8 mouse cellular contexts compared by ENCODE assay signal in genomic region chr17:28217721-28218649, GRCm38 (mm10). TPM values are rescaled to one million over a fixed set of nuclear protein-coding genes. Genes with fewer than 3 reads are reported as not detected.
DNase-seq lines count a peak whose midpoint lies in the region; ATAC-seq and TF ChIP-seq lines count a peak whose summit lies in the region.

No protein-coding gene starts in this region.

- no peak for TF ChIP-seq EP300 in heart, postnatal 0 days (IDR thresholded peaks at IDR 0.05; ENCODE audit: low read depth)

- H3K4me1 ChIP-seq in forebrain, embryonic 12.5 days = peaks cover 7% of the 10 kb centered on the region
- no peaks in the 10 kb centered on the region for H3K4me1 ChIP-seq in forebrain, postnatal 0 days (ENCODE audit: insufficient read depth)
- H3K4me1 ChIP-seq in heart, postnatal 0 days (ENCODE audit: control insufficient read depth, insufficient read depth) = 0 out of 2 replicates have a peak, but pooled peaks cover under 1% of the 10 kb centered on the region

- H3K9ac ChIP-seq in forebrain, embryonic 12.5 days = peak overlapping the region; percentile 17; the same call in 1 of the 2 replicates
- no peak overlapping the region for H3K9ac ChIP-seq in forebrain, postnatal 0 days
- H3K9ac ChIP-seq in heart, postnatal 0 days (replicated peaks; ENCODE audit: low read depth, low read length) = no peak overlapping the region

- no peak for DNase-seq in forebrain, postnatal 0 days
- DNase-seq in MEL-GATA-1-ER (ENCODE audit: extremely low read depth, low read depth) = peak; percentile 89
- no peak for DNase-seq in heart, postnatal 0 days (ENCODE audit: low spot score)
- peak; percentile 80 for DNase-seq in lung, postnatal 36 days
- peak; percentile 69 for DNase-seq in splenic B cell, adult 2 months (ENCODE audit: low read depth, low spot score)
- DNase-seq in right cerebral cortex, postnatal 4 days = no peak
- DNase-seq in ovary, postnatal 14 days (ENCODE audit: low spot score) = no peak

- 25% methylated on average over 23 of the region's 23 CpGs for WGBS in forebrain, embryonic 12.5 days
- 30% methylated on average over 23 of the region's 23 CpGs for WGBS in forebrain, postnatal 0 days
- WGBS in heart, postnatal 0 days = 20% methylated on average over 23 of the region's 23 CpGs

- TF ChIP-seq CTCF in forebrain, postnatal 0 days (IDR thresholded peaks at IDR 0.05; ENCODE audit: low read depth) = no peak
- no peak for TF ChIP-seq CTCF in heart, postnatal 0 days (IDR thresholded peaks at IDR 0.05; ENCODE audit: low read depth)

- H3K27ac ChIP-seq in forebrain, embryonic 12.5 days = peak overlapping the region; percentile 25; the same call in 1 of the 2 replicates
- H3K27ac ChIP-seq in forebrain, postnatal 0 days (ENCODE audit: low read depth, low read length) = no peak overlapping the region; the same call in 1 of the 2 replicates
- H3K27ac ChIP-seq in heart, postnatal 0 days (ENCODE audit: low read depth) = peak overlapping the region; percentile 72

- no peaks in the 10 kb centered on the region for H3K9me3 ChIP-seq in forebrain, embryonic 12.5 days
- no peaks in the 10 kb centered on the region for H3K9me3 ChIP-seq in forebrain, postnatal 0 days (ENCODE audit: low read length)
- no peaks in the 10 kb centered on the region for H3K9me3 ChIP-seq in heart, postnatal 0 days (replicated peaks; ENCODE audit: control insufficient read depth, low read length)

- H3K4me2 ChIP-seq in forebrain, embryonic 12.5 days = peak overlapping the region; percentile 6; the same call in 1 of the 2 replicates
- H3K4me2 ChIP-seq in forebrain, postnatal 0 days (ENCODE audit: low read depth) = no peak overlapping the region
- peak overlapping the region; percentile 29; the same call in 1 of the 2 replicates for H3K4me2 ChIP-seq in heart, postnatal 0 days (ENCODE audit: low read depth, low read length)

- no peak overlapping the region for H3K4me3 ChIP-seq in forebrain, embryonic 12.5 days (replicated peaks)
- H3K4me3 ChIP-seq in forebrain, postnatal 0 days (ENCODE audit: low read depth, low read length) = no peak overlapping the region
- H3K4me3 ChIP-seq in heart, postnatal 0 days (ENCODE audit: low read depth, low read length) = peak overlapping the region; percentile 3; the same call in 1 of the 2 replicates

- peaks cover 4% of the 10 kb centered on the region; the same call in 1 of the 2 replicates for H3K27me3 ChIP-seq in forebrain, embryonic 12.5 days
- no peaks in the 10 kb centered on the region for H3K27me3 ChIP-seq in forebrain, postnatal 0 days (ENCODE audit: insufficient read depth, low read length)
- H3K27me3 ChIP-seq in heart, postnatal 0 days (ENCODE audit: control insufficient read depth, insufficient read depth, low read length) = 0 out of 2 replicates have a peak, but pooled peaks cover 3% of the 10 kb centered on the region
- H3K27me3 ChIP-seq in splenic B cell, adult 2 months (ENCODE audit: control insufficient read depth, insufficient read depth, low read length, poor library complexity, severe bottlenecking) = no peaks in the 10 kb centered on the region

- no peak for ATAC-seq in forebrain, embryonic 12.5 days (ENCODE audit: low FRiP score)
- ATAC-seq in forebrain, postnatal 0 days = no peak
- peak; percentile 44; the same call in 1 of the 2 replicates for ATAC-seq in heart, postnatal 0 days (ENCODE audit: insufficient read depth, low read depth)

- no peaks in the 10 kb centered on the region for H3K36me3 ChIP-seq in forebrain, embryonic 12.5 days (replicated peaks)
- H3K36me3 ChIP-seq in forebrain, postnatal 0 days (ENCODE audit: insufficient read depth) = no peaks in the 10 kb centered on the region
- no peaks in the 10 kb centered on the region for H3K36me3 ChIP-seq in heart, postnatal 0 days (replicated peaks; ENCODE audit: control insufficient read depth, insufficient read depth, low read length)
- H3K36me3 ChIP-seq in splenic B cell, adult 2 months (ENCODE audit: control insufficient read depth, insufficient read depth, low read length, poor library complexity, severe bottlenecking) = peaks cover 8% of the 10 kb centered on the region

RNA-seq across cellular contexts. Expression of gene Def6, which starts 10.4 kb away (rescaled TPM):
- 2.8 and 4.4 TPM in 2 replicates for polyA plus RNA-seq in forebrain, embryonic 12.5 days (2016; fragmentation: Nextera tagmentation; extraction: Ambion mirVana)
- total RNA-seq in forebrain, postnatal 0 days (2014; rRNA removed) = 5.2 and 6.8 TPM in 2 replicates
- polyA plus RNA-seq in forebrain, postnatal 0 days (2015; fragmentation: Nextera tagmentation; extraction: Ambion mirVana) = 6.8 and 8.5 TPM in 2 replicates
- total RNA-seq in heart, postnatal 0 days (2014; rRNA removed; ENCODE audit: low replicate concordance) = 3.5 and 5.8 TPM in 2 replicates
- 2.5 and 2.8 TPM in 2 replicates for polyA plus RNA-seq in heart, postnatal 0 days (2015; fragmentation: Nextera tagmentation; extraction: Ambion mirVana)

RNA-seq across cellular contexts. Expression of gene Ppard, which starts 14.5 kb away (rescaled TPM):
- polyA plus RNA-seq in forebrain, embryonic 12.5 days (2016; fragmentation: Nextera tagmentation; extraction: Ambion mirVana) = 1.4 and 1.6 TPM in 2 replicates
- 5.4 and 7.9 TPM in 2 replicates for total RNA-seq in forebrain, postnatal 0 days (2014; rRNA removed)
- polyA plus RNA-seq in forebrain, postnatal 0 days (2015; fragmentation: Nextera tagmentation; extraction: Ambion mirVana) = 0.92 and 1.3 TPM in 2 replicates
- 6.6 and 23.1 TPM in 2 replicates for total RNA-seq in heart, postnatal 0 days (2014; rRNA removed; ENCODE audit: low replicate concordance)
- polyA plus RNA-seq in heart, postnatal 0 days (2015; fragmentation: Nextera tagmentation; extraction: Ambion mirVana) = 0.99 and 1.4 TPM in 2 replicates

RNA-seq across cellular contexts. Expression of gene Zfp523, which starts 41.1 kb away (rescaled TPM):
- 43.6 and 44.7 TPM in 2 replicates for polyA plus RNA-seq in forebrain, embryonic 12.5 days (2016; fragmentation: Nextera tagmentation; extraction: Ambion mirVana)
- total RNA-seq in forebrain, postnatal 0 days (2014; rRNA removed) = 57.7 and 72.4 TPM in 2 replicates
- polyA plus RNA-seq in forebrain, postnatal 0 days (2015; fragmentation: Nextera tagmentation; extraction: Ambion mirVana) = 36.5 and 41.1 TPM in 2 replicates
- 24.1 and 33.0 TPM in 2 replicates for total RNA-seq in heart, postnatal 0 days (2014; rRNA removed; ENCODE audit: low replicate concordance)
- polyA plus RNA-seq in heart, postnatal 0 days (2015; fragmentation: Nextera tagmentation; extraction: Ambion mirVana) = 14.9 and 15.4 TPM in 2 replicates

Comparison
In these comparisons a context has a peak if more than half of its experiments do, and no peak if none do; other contexts are left out.
1. DNase-seq: peak in MEL-GATA-1-ER (single experiment), lung, postnatal 36 days (single experiment) and splenic B cell, adult 2 months (single experiment); none in forebrain, postnatal 0 days (single experiment), heart, postnatal 0 days (single experiment), right cerebral cortex, postnatal 4 days (single experiment) and ovary, postnatal 14 days (single experiment).